Comparison of ENCODE assay signal across 8 mouse cellular contexts in genomic region chr1:36555798-36556395, GRCm38 (mm10). TPM values are rescaled to one million over a fixed set of nuclear protein-coding genes. Genes with fewer than 3 reads are reported as not detected.
A peak's percentile ranks its signal among the peaks of the same experiment; 100 is the strongest.
DNase-seq lines count a peak whose midpoint lies in the region; ATAC-seq and TF ChIP-seq lines count a peak whose summit lies in the region.

No protein-coding gene starts in this region.

- H3K27me3 ChIP-seq in kidney, embryonic 16.5 days (ENCODE audit: insufficient read depth, low read length) = no peaks in the 10 kb centered on the region
- no peaks in the 10 kb centered on the region; the same call in 1 of the 2 replicates for H3K27me3 ChIP-seq in forebrain, embryonic 11.5 days (ENCODE audit: control insufficient read depth, insufficient read depth, low read length)
- H3K27me3 ChIP-seq in kidney, postnatal 0 days (ENCODE audit: insufficient read depth, low read length) = no peaks in the 10 kb centered on the region
- no peaks in the 10 kb centered on the region for H3K27me3 ChIP-seq in midbrain, postnatal 0 days (ENCODE audit: insufficient read depth, low read length)

- H3K9me3 ChIP-seq in kidney, embryonic 16.5 days (ENCODE audit: low read length) = no peaks in the 10 kb centered on the region
- H3K9me3 ChIP-seq in forebrain, embryonic 11.5 days (ENCODE audit: control insufficient read depth, low read length) = no peaks in the 10 kb centered on the region
- H3K9me3 ChIP-seq in kidney, postnatal 0 days (replicated peaks; ENCODE audit: low read length) = no peaks in the 10 kb centered on the region
- no peaks in the 10 kb centered on the region for H3K9me3 ChIP-seq in midbrain, postnatal 0 days (ENCODE audit: low read length)

- no peak for ATAC-seq in kidney, embryonic 16.5 days (ENCODE audit: low FRiP score, low TSS enrichment)
- ATAC-seq in forebrain, embryonic 11.5 days (replicated peaks; ENCODE audit: low FRiP score) = no peak
- ATAC-seq in kidney, postnatal 0 days (replicated peaks; ENCODE audit: low FRiP score, low read depth) = no peak
- no peak for ATAC-seq in midbrain, postnatal 0 days (ENCODE audit: low FRiP score)

- 4% methylated on average over 8 of the region's 8 CpGs for WGBS in kidney, embryonic 16.5 days
- WGBS in forebrain, embryonic 11.5 days = 11% methylated on average over 8 of the region's 8 CpGs
- WGBS in kidney, postnatal 0 days = 3% methylated on average over 8 of the region's 8 CpGs
- 1% methylated on average over 8 of the region's 8 CpGs for WGBS in midbrain, postnatal 0 days

- peak overlapping the region; percentile 90 for H3K9ac ChIP-seq in kidney, embryonic 16.5 days (replicated peaks; ENCODE audit: low read length)
- H3K9ac ChIP-seq in forebrain, embryonic 11.5 days (ENCODE audit: low read length) = peak overlapping the region; percentile 98
- peak overlapping the region; percentile 96 for H3K9ac ChIP-seq in kidney, postnatal 0 days (ENCODE audit: low read depth, low read length)
- H3K9ac ChIP-seq in midbrain, postnatal 0 days (replicated peaks; ENCODE audit: low read length, poor library complexity, severe bottlenecking) = peak overlapping the region; percentile 97

- H3K4me1 ChIP-seq in kidney, embryonic 16.5 days (ENCODE audit: insufficient read depth, low read length) = peaks cover 62% of the 10 kb centered on the region
- H3K4me1 ChIP-seq in forebrain, embryonic 11.5 days (replicated peaks; ENCODE audit: control insufficient read depth, insufficient read depth, low read length) = peaks cover 16% of the 10 kb centered on the region
- peaks cover 28% of the 10 kb centered on the region for H3K4me1 ChIP-seq in kidney, postnatal 0 days (replicated peaks; ENCODE audit: insufficient read depth, low read length)
- peaks cover 19% of the 10 kb centered on the region; the same call in 1 of the 2 replicates for H3K4me1 ChIP-seq in midbrain, postnatal 0 days (ENCODE audit: insufficient read depth, low read length)

- peak overlapping the region; percentile 97 for H3K4me2 ChIP-seq in kidney, embryonic 16.5 days (replicated peaks; ENCODE audit: low read depth, low read length)
- H3K4me2 ChIP-seq in forebrain, embryonic 11.5 days (ENCODE audit: low read depth, low read length, severe bottlenecking) = peak overlapping the region; percentile 99
- H3K4me2 ChIP-seq in kidney, postnatal 0 days (ENCODE audit: low read length) = peak overlapping the region; percentile 67
- peak overlapping the region; percentile 96 for H3K4me2 ChIP-seq in midbrain, postnatal 0 days (ENCODE audit: low read depth, low read length, poor library complexity, severe bottlenecking)

- H3K36me3 ChIP-seq in kidney, embryonic 16.5 days (ENCODE audit: insufficient read depth, low read length) = peaks cover 40% of the 10 kb centered on the region
- peaks cover 24% of the 10 kb centered on the region for H3K36me3 ChIP-seq in forebrain, embryonic 11.5 days (ENCODE audit: control insufficient read depth, insufficient read depth, low read length)
- H3K36me3 ChIP-seq in kidney, postnatal 0 days (ENCODE audit: insufficient read depth, low read length) = peaks cover 31% of the 10 kb centered on the region
- peaks cover 44% of the 10 kb centered on the region for H3K36me3 ChIP-seq in midbrain, postnatal 0 days (ENCODE audit: insufficient read depth, low read length)

- H3K27ac ChIP-seq in kidney, embryonic 16.5 days (ENCODE audit: low read length) = peak overlapping the region; percentile 98
- peak overlapping the region; percentile 97 for H3K27ac ChIP-seq in forebrain, embryonic 11.5 days (ENCODE audit: low read depth, low read length)
- peak overlapping the region; percentile 99 for H3K27ac ChIP-seq in kidney, postnatal 0 days
- peak overlapping the region; percentile 93 for H3K27ac ChIP-seq in midbrain, postnatal 0 days (ENCODE audit: low read depth, low read length)

- DNase-seq in kidney, adult 9 months = no peak
- DNase-seq in adipocyte (ENCODE audit: low spot score) = peak; percentile 27
- peak; percentile 68 for DNase-seq in forebrain, embryonic 11.5 days (ENCODE audit: low spot score)
- DNase-seq in kidney, postnatal 0 days (ENCODE audit: low spot score) = peak; percentile 76
- peak; percentile 48 for DNase-seq in midbrain, postnatal 0 days (ENCODE audit: low spot score)
- DNase-seq in urinary bladder, adult 18-20 months (ENCODE audit: low spot score in 2 of 2) = no peak
- no peak for DNase-seq in ovary, postnatal 36 days (ENCODE audit: low spot score)

- no peak for TF ChIP-seq CTCF in kidney, postnatal 0 days (IDR thresholded peaks at IDR 0.05; ENCODE audit: low read depth)
- no peak for TF ChIP-seq CTCF in midbrain, postnatal 0 days (IDR thresholded peaks at IDR 0.05)

- H3K4me3 ChIP-seq in kidney, embryonic 16.5 days (ENCODE audit: low read length) = peak overlapping the region; percentile 89
- H3K4me3 ChIP-seq in forebrain, embryonic 11.5 days (ENCODE audit: low read depth, low read length) = peak overlapping the region; percentile 92
- peak overlapping the region; percentile 82 for H3K4me3 ChIP-seq in kidney, postnatal 0 days (replicated peaks; ENCODE audit: low read depth, low read length)
- peak overlapping the region; percentile 94 for H3K4me3 ChIP-seq in midbrain, postnatal 0 days (ENCODE audit: low read depth, low read length)

RNA-seq across cellular contexts. Expression of gene Sema4c, which starts 2.3 kb away (rescaled TPM):
- 21.4 and 21.9 TPM in 2 replicates for polyA plus RNA-seq in kidney, embryonic 16.5 days (2015; fragmentation: Nextera tagmentation; extraction: Ambion mirVana)
- polyA plus RNA-seq in forebrain, embryonic 11.5 days (2014; fragmentation: Nextera tagmentation; extraction: Ambion mirVana) = 2.9 and 3.3 TPM in 2 replicates
- polyA plus RNA-seq in kidney, postnatal 0 days (2015; fragmentation: Nextera tagmentation; extraction: Ambion mirVana) = 13.5 and 14.7 TPM in 2 replicates
- total RNA-seq in midbrain, postnatal 0 days (2014; rRNA removed) = 30.0 and 32.7 TPM in 2 replicates
- polyA plus RNA-seq in midbrain, postnatal 0 days (2015; fragmentation: Nextera tagmentation; extraction: Ambion mirVana) = 14.7 and 18.0 TPM in 2 replicates

RNA-seq across cellular contexts. Expression of gene Ankrd39, which starts 8.7 kb away (rescaled TPM):
- polyA plus RNA-seq in kidney, embryonic 16.5 days (2015; fragmentation: Nextera tagmentation; extraction: Ambion mirVana) = 29.2 and 30.0 TPM in 2 replicates
- 18.7 and 20.8 TPM in 2 replicates for polyA plus RNA-seq in forebrain, embryonic 11.5 days (2014; fragmentation: Nextera tagmentation; extraction: Ambion mirVana)
- polyA plus RNA-seq in kidney, postnatal 0 days (2015; fragmentation: Nextera tagmentation; extraction: Ambion mirVana) = 22.0 and 24.6 TPM in 2 replicates
- total RNA-seq in midbrain, postnatal 0 days (2014; rRNA removed) = 27.9 and 30.4 TPM in 2 replicates
- polyA plus RNA-seq in midbrain, postnatal 0 days (2015; fragmentation: Nextera tagmentation; extraction: Ambion mirVana) = 34.3 and 40.9 TPM in 2 replicates

RNA-seq across cellular contexts. Expression of gene Gm42417, which starts 16.7 kb away (rescaled TPM):
- 0.30 and 1.5 TPM in 2 replicates for polyA plus RNA-seq in kidney, embryonic 16.5 days (2015; fragmentation: Nextera tagmentation; extraction: Ambion mirVana)
- polyA plus RNA-seq in forebrain, embryonic 11.5 days (2014; fragmentation: Nextera tagmentation; extraction: Ambion mirVana) = not detected in 2 replicates
- not detected in 2 replicates for polyA plus RNA-seq in kidney, postnatal 0 days (2015; fragmentation: Nextera tagmentation; extraction: Ambion mirVana)
- total RNA-seq in midbrain, postnatal 0 days (2014; rRNA removed) = not detected in 2 replicates
- 0.42 and 0.65 TPM in 2 replicates for polyA plus RNA-seq in midbrain, postnatal 0 days (2015; fragmentation: Nextera tagmentation; extraction: Ambion mirVana)

RNA-seq across cellular contexts. Expression of gene Ankrd23, which starts 19.2 kb away (rescaled TPM):
- polyA plus RNA-seq in kidney, embryonic 16.5 days (2015; fragmentation: Nextera tagmentation; extraction: Ambion mirVana) = 15.2 and 21.7 TPM in 2 replicates
- 14.1 and 16.5 TPM in 2 replicates for polyA plus RNA-seq in forebrain, embryonic 11.5 days (2014; fragmentation: Nextera tagmentation; extraction: Ambion mirVana)
- 8.7 and 10.9 TPM in 2 replicates for polyA plus RNA-seq in kidney, postnatal 0 days (2015; fragmentation: Nextera tagmentation; extraction: Ambion mirVana)
- total RNA-seq in midbrain, postnatal 0 days (2014; rRNA removed) = 9.8 and 11.6 TPM in 2 replicates
- 12.8 and 14.8 TPM in 2 replicates for polyA plus RNA-seq in midbrain, postnatal 0 days (2015; fragmentation: Nextera tagmentation; extraction: Ambion mirVana)

RNA-seq across cellular contexts. Expression of gene Cnnm3, which starts 44.2 kb away (rescaled TPM):
- 3.5 and 3.7 TPM in 2 replicates for polyA plus RNA-seq in kidney, embryonic 16.5 days (2015; fragmentation: Nextera tagmentation; extraction: Ambion mirVana)
- polyA plus RNA-seq in forebrain, embryonic 11.5 days (2014; fragmentation: Nextera tagmentation; extraction: Ambion mirVana) = 6.8 and 7.4 TPM in 2 replicates
- 3.4 and 3.8 TPM in 2 replicates for polyA plus RNA-seq in kidney, postnatal 0 days (2015; fragmentation: Nextera tagmentation; extraction: Ambion mirVana)
- 32.9 and 40.8 TPM in 2 replicates for total RNA-seq in midbrain, postnatal 0 days (2014; rRNA removed)
- 4.3 and 5.2 TPM in 2 replicates for polyA plus RNA-seq in midbrain, postnatal 0 days (2015; fragmentation: Nextera tagmentation; extraction: Ambion mirVana)

Comparison
In these comparisons a context has a peak if more than half of its experiments do, and no peak if none do; other contexts are left out.
1. DNase-seq: peak in adipocyte (single experiment), forebrain, embryonic 11.5 days (single experiment), kidney, postnatal 0 days (single experiment) and midbrain, postnatal 0 days (single experiment); none in kidney, adult 9 months (single experiment), urinary bladder, adult 18-20 months (0 of 2) and ovary, postnatal 36 days (single experiment).
2. Peak in every context shown above with its lines, with median percentiles within 50 percentile points of each other: H3K27ac ChIP-seq, H3K4me2 ChIP-seq, H3K4me3 ChIP-seq and H3K9ac ChIP-seq.